16 mouse cellular contexts compared by ENCODE assay signal in genomic region chr10:128866518-128866917, GRCm38 (mm10). TPM values are rescaled to one million over a fixed set of nuclear protein-coding genes. Genes with fewer than 3 reads are reported as not detected.
"Had no signal": no experiment of that assay in that cellular context is flagged by ENCODE, and none has a peak within 500 bp of the region (broad histone marks: within the 10 kb centered on the region; RNA-seq: fewer than 3 reads in every experiment).

No protein-coding gene starts in this region.

- DNase-seq: left cerebral cortex, postnatal 4 days; liver; liver, embryonic 13.5 days; liver, postnatal 0 days; lung, adult 18-20 months; lung, adult 2 months; lung, postnatal 10 days; lung, postnatal 14 days; lung, postnatal 4 days; midbrain, embryonic 14.5 days had no signal

- ATAC-seq: liver, embryonic 12.5 days; liver, postnatal 0 days; lung, postnatal 0 days; midbrain, embryonic 13.5 days; midbrain, embryonic 15.5 days; midbrain, embryonic 16.5 days had no signal

RNA-seq across cellular contexts. Expression of gene Gdf11, which starts 25.0 kb away (rescaled TPM):
- total RNA-seq: megakaryocyte progenitor cell, adult 5-6 weeks had no signal
